Mouse (Mus musculus): ENCODE results near the gene Hspbap1.

DNA sequence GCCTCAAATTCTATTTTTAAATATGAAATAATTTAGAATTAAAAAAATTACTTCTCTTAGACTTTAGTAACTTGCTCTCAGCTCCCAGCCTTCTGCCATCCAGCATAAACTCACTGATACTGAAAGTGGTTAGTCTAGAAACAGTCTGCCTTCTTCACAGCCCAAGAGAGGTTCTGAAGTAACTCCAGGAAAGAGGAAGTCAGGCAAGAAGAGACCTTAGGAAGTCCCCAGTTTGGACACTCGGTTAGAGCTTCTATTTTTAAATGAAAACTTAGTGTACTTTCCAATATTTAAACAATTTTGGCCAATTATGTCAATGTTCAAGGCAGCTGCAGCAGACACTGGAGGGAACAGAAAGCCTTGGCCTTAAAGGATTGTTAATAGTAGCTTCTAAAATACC, 30.6 kb upstream of the Hspbap1 start:
- TF ChIP-seq EP300 (IDR thresholded peaks at IDR 0.05; ENCODE audit: low read length) (peak; percentile 86), ELF1 (IDR thresholded peaks at IDR 0.05; ENCODE audit: low read depth, low read length) (peak; percentile 47; the same call in 1 of the 2 replicates), POLR2A (IDR thresholded peaks at IDR 0.05; ENCODE audit: low read depth, low read length) (no peak), MXI1 (IDR thresholded peaks at IDR 0.05; ENCODE audit: low read depth, low read length) (no peak), MYC (IDR thresholded peaks at IDR 0.05; ENCODE audit: low read depth, low read length) (peak; percentile 43; the same call in 1 of the 2 replicates), CTCF (conservative IDR thresholded peaks at IDR 0.05 in 1 of 2, IDR thresholded peaks at IDR 0.05 in 1 of 2; ENCODE audit: low read depth in 2 of 2, low read length in 2 of 2) (no peak), SIN3A (IDR thresholded peaks at IDR 0.05; ENCODE audit: low read length) (peak; percentile 62; the same call in 1 of the 2 replicates), USF1 (IDR thresholded peaks at IDR 0.05; ENCODE audit: low read depth, low read length) (no peak), CHD2 (IDR thresholded peaks at IDR 0.05; ENCODE audit: low read length) (0 out of 2 replicates have a peak, but pooled peaks have one; percentile 46)

All from CH12.LX (cell line).